Mouse (Mus musculus): ENCODE results near the gene Ptchd4. TPM values are rescaled to one million over a fixed set of nuclear protein-coding genes. Genes with fewer than 3 reads are reported as not detected.

Gene Ptchd4
- polyA plus RNA-seq, 1 experiment: not detected

GRCm38 (mm10) chr17:42509356-42510262 is 193.9 kb downstream of the Ptchd4 start:
- no peaks in the 10 kb centered on the region for H3K4me1 ChIP-seq (ENCODE audit: control insufficient read depth, insufficient read depth, low read length)
- H3K4me3 ChIP-seq (replicated peaks; ENCODE audit: extremely low read depth, low read depth, low read length): no peak overlapping the region
- WGBS: 64% methylated on average over 9 of the region's 9 CpGs
- TF ChIP-seq CTCF (IDR thresholded peaks at IDR 0.05; ENCODE audit: insufficient read depth, low read length): no peak
- TF ChIP-seq POLR2A (IDR thresholded peaks at IDR 0.05; ENCODE audit: borderline replicate concordance, extremely low read depth, low read depth, low read length): no peak
- no peak for DNase-seq

GRCm38 (mm10) chr17:42530147-42530546 is 214.4 kb downstream of the Ptchd4 start:
- H3K4me1 ChIP-seq (ENCODE audit: control insufficient read depth, insufficient read depth, low read length): no peaks in the 10 kb centered on the region
- 63% methylated on average over 5 of the region's 5 CpGs for WGBS
- H3K4me3 ChIP-seq (replicated peaks; ENCODE audit: extremely low read depth, low read depth, low read length): no peak overlapping the region
- no peak for DNase-seq
- TF ChIP-seq POLR2A (IDR thresholded peaks at IDR 0.05; ENCODE audit: borderline replicate concordance, extremely low read depth, low read depth, low read length): no peak
- TF ChIP-seq CTCF (IDR thresholded peaks at IDR 0.05; ENCODE audit: insufficient read depth, low read length): no peak

GRCm38 (mm10) chr17:42549578-42549977 is 233.8 kb downstream of the Ptchd4 start:
- H3K4me3 ChIP-seq (replicated peaks; ENCODE audit: extremely low read depth, low read depth, low read length): no peak overlapping the region
- H3K4me1 ChIP-seq (ENCODE audit: control insufficient read depth, insufficient read depth, low read length): no peaks in the 10 kb centered on the region
- DNase-seq: no peak
- 84% methylated on average over 2 of the region's 2 CpGs for WGBS
- no peak for TF ChIP-seq CTCF (IDR thresholded peaks at IDR 0.05; ENCODE audit: insufficient read depth, low read length)
- no peak for TF ChIP-seq POLR2A (IDR thresholded peaks at IDR 0.05; ENCODE audit: borderline replicate concordance, extremely low read depth, low read depth, low read length)

Data from lung, adult 2 months (tissue).